Mouse (Mus musculus): ENCODE measurements around the gene Ankrd33b. TPM values are rescaled to one million over a fixed set of nuclear protein-coding genes. Genes with fewer than 3 reads are reported as not detected.

Ankrd33b gene
- total and polyA plus RNA-seq, 3 experiments, result 50.0 to 69.6 (median 60.3) TPM

DNA sequence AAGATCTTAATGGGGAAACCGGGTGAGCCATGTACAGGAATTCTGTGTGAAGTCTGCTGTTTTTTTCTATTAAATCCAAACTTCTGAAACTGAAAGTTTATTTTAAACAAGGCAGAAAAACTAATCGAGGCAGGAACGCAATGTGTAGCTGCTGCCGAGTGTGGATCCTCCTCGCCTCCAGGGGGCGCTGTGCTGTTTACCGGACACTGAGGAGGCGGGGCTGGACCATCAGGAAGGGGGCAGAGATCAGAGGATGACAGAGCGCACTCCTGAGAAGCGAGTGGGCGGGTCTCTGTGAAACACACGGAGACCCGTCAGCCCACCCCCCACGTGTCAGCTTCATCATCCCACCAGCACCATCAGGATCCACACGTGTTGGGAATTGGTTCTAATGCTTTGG, 58.0 kb downstream of the Ankrd33b start:
- Histone ChIP-seq H3K79me2 (replicated peaks; ENCODE audit: control insufficient read depth, extremely low read depth, insufficient read depth, poor library complexity, severe bottlenecking) (peaks cover 31% of the 10 kb centered on the region), H3K27ac (ENCODE audit: insufficient read depth, low read depth) (no peak overlapping the region), H3K27me3 (replicated peaks) (no peaks in the 10 kb centered on the region), H3K4me1 (ENCODE audit: control insufficient read depth in 1 of 2, insufficient read depth in 2 of 2) (peaks cover 6 to 58% of the 10 kb centered on the region in 2 experiments; a peak in 3 of 4 replicates), H3K9ac (ENCODE audit: insufficient read depth, low read depth) (no peak overlapping the region), H3K9me3 (replicated peaks; ENCODE audit: low read length) (no peaks in the 10 kb centered on the region), H3K4me3 (replicated peaks in 1 of 3; ENCODE audit: low read depth in 2 of 3, low read length in 2 of 3, poor library complexity in 1 of 3) (no peak overlapping the region), H3K36me3 (replicated peaks in 1 of 2; ENCODE audit: control insufficient read depth in 1 of 2, insufficient read depth in 1 of 2, low read length in 1 of 2) (peaks cover 75 to 89% of the 10 kb centered on the region in 2 experiments), H3K4me2 (ENCODE audit: insufficient read depth, low read depth, poor library complexity, severe bottlenecking) (no peak overlapping the region)
- peak; percentile 42 for TF ChIP-seq SMC3 (IDR thresholded peaks at IDR 0.05; ENCODE audit: low read depth, low read length)
- TF ChIP-seq CTCF (conservative IDR thresholded peaks at IDR 0.05 in 1 of 2, IDR thresholded peaks at IDR 0.05 in 1 of 2; ENCODE audit: low read depth in 2 of 2, low read length in 2 of 2), result peak; percentile 59 to 60
- no peak for TF ChIP-seq CHD1 (IDR thresholded peaks at IDR 0.05; ENCODE audit: low read depth, low read length)
- dilution Hi-C loops (cut with MboI; ENCODE audit: extremely low pct_ligation_motif_present, extremely low pct_unique_long_range_greater_than_20kb, low sequenced_read_pairs) (no loop called here), in situ Hi-C loops (cut with MboI; ENCODE audit: low pct_ligation_motif_present, low pct_unique_long_range_greater_than_20kb, low sequenced_read_pairs) (no loop called here)
- peak; percentile 57 for DNase-seq (ENCODE audit: extremely low read depth)

DNA sequence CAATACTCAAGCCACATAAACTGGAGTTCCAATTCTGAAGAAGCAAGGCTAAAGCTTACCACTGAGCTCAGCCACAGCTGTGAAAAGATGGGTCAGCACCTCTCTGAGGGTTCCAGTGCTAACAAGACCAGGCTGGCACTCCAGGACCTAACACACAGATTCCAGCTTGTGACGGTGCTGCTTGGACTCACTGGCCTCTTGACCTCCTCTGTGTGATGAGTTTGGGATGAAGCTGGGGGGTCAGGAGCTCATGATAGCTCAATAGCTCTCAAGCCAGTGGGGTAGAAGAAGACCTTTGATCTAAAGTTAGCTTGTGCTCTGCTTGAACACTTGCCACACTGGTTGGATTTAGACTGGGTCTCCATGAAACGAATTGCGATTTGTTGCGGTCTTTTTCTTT, 60.8 kb downstream of the Ankrd33b start:
- in situ Hi-C loops (cut with MboI; ENCODE audit: low pct_ligation_motif_present, low pct_unique_long_range_greater_than_20kb, low sequenced_read_pairs), result no loop called here
- dilution Hi-C loops (cut with MboI; ENCODE audit: extremely low pct_ligation_motif_present, extremely low pct_unique_long_range_greater_than_20kb, low sequenced_read_pairs), result no loop called here

DNA sequence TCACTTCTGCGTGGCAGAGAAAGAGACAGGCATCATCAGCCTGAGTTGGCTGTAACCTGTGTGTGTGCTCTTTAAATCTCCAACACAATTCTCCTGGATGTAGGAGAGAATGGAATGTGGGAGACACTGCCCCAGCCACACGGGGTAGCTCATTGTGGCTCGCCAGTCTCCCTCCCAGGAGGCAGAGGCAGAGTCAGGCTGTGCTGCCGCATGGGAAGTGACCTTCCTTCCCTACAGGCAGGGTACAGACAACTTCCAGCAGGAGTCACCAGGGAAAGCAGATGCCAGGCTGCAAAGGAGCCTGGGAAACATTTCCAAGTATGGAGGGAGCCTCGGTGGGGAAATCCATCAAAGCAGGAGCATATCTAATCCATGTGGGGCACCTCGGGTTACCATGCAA, 62.3 kb downstream of the Ankrd33b start:
- H3K79me2 ChIP-seq (replicated peaks; ENCODE audit: control insufficient read depth, extremely low read depth, insufficient read depth, poor library complexity, severe bottlenecking), result peaks cover 41% of the 10 kb centered on the region
- peaks cover 0 to 48% of the 10 kb centered on the region in 2 experiments; a peak in 2 of 4 replicates for H3K4me1 ChIP-seq (ENCODE audit: control insufficient read depth in 1 of 2, insufficient read depth in 2 of 2)
- H3K9ac ChIP-seq (ENCODE audit: insufficient read depth, low read depth), result no peak overlapping the region
- DNase-seq (ENCODE audit: extremely low read depth), result no peak
- TF ChIP-seq MYC (IDR thresholded peaks at IDR 0.05; ENCODE audit: low read depth, low read length) (no peak), MXI1 (IDR thresholded peaks at IDR 0.05; ENCODE audit: low read depth, low read length) (no peak), SIN3A (IDR thresholded peaks at IDR 0.05; ENCODE audit: low read length) (no peak)
- dilution Hi-C loops (cut with MboI; ENCODE audit: extremely low pct_ligation_motif_present, extremely low pct_unique_long_range_greater_than_20kb, low sequenced_read_pairs), result no loop called here
- no peak overlapping the region for H3K4me3 ChIP-seq (replicated peaks in 1 of 3; ENCODE audit: low read depth in 2 of 3, low read length in 2 of 3, poor library complexity in 1 of 3)
- H3K4me2 ChIP-seq (ENCODE audit: insufficient read depth, low read depth, poor library complexity, severe bottlenecking), result no peak overlapping the region
- H3K9me3 ChIP-seq (replicated peaks; ENCODE audit: low read length), result no peaks in the 10 kb centered on the region
- no peak overlapping the region for H3K27ac ChIP-seq (ENCODE audit: insufficient read depth, low read depth)
- H3K27me3 ChIP-seq (replicated peaks), result no peaks in the 10 kb centered on the region
- in situ Hi-C loops (cut with MboI; ENCODE audit: low pct_ligation_motif_present, low pct_unique_long_range_greater_than_20kb, low sequenced_read_pairs), result no loop called here
- H3K36me3 ChIP-seq (replicated peaks in 1 of 2; ENCODE audit: control insufficient read depth in 1 of 2, insufficient read depth in 1 of 2, low read length in 1 of 2), result peaks cover 84 to 97% of the 10 kb centered on the region in 2 experiments

More for the DNA sequence above, 60.8 kb downstream of the Ankrd33b start:
- H3K9me3 ChIP-seq (replicated peaks; ENCODE audit: low read length), result no peaks in the 10 kb centered on the region
- H3K4me3 ChIP-seq (replicated peaks in 1 of 3; ENCODE audit: low read depth in 2 of 3, low read length in 2 of 3, poor library complexity in 1 of 3), result no peak overlapping the region
- peaks cover 77 to 95% of the 10 kb centered on the region in 2 experiments for H3K36me3 ChIP-seq (replicated peaks in 1 of 2; ENCODE audit: control insufficient read depth in 1 of 2, insufficient read depth in 1 of 2, low read length in 1 of 2)
- H3K27ac ChIP-seq (ENCODE audit: insufficient read depth, low read depth), result no peak overlapping the region
- no peak for TF ChIP-seq MAX (IDR thresholded peaks at IDR 0.05; ENCODE audit: low read length)
- TF ChIP-seq JUND (conservative IDR thresholded peaks at IDR 0.05; ENCODE audit: low read depth, low read length), result no peak
- no peak for TF ChIP-seq TCF12 (IDR thresholded peaks at IDR 0.05; ENCODE audit: low read depth, low read length)
- TF ChIP-seq MXI1 (IDR thresholded peaks at IDR 0.05; ENCODE audit: low read depth, low read length), result no peak
- TF ChIP-seq E2F4 (IDR thresholded peaks at IDR 0.05; ENCODE audit: insufficient replicate concordance, low read depth, low read length), result no peak
- TF ChIP-seq NRF1 (IDR thresholded peaks at IDR 0.05; ENCODE audit: low read depth, low read length), result no peak
- no peak for TF ChIP-seq RAD21 (IDR thresholded peaks at IDR 0.05; ENCODE audit: low read depth, low read length)
- TF ChIP-seq POLR2A (IDR thresholded peaks at IDR 0.05; ENCODE audit: low read depth, low read length), result no peak
- DNase-seq (ENCODE audit: extremely low read depth), result no peak
- no peak overlapping the region for H3K9ac ChIP-seq (ENCODE audit: insufficient read depth, low read depth)
- peaks cover 33% of the 10 kb centered on the region for H3K79me2 ChIP-seq (replicated peaks; ENCODE audit: control insufficient read depth, extremely low read depth, insufficient read depth, poor library complexity, severe bottlenecking)
- H3K4me2 ChIP-seq (ENCODE audit: insufficient read depth, low read depth, poor library complexity, severe bottlenecking), result no peak overlapping the region
- no peaks in the 10 kb centered on the region for H3K27me3 ChIP-seq (replicated peaks)
- peaks cover 4 to 46% of the 10 kb centered on the region in 2 experiments; a peak in 2 of 4 replicates for H3K4me1 ChIP-seq (ENCODE audit: control insufficient read depth in 1 of 2, insufficient read depth in 2 of 2)
